Mouse (Mus musculus) layer of hippocampus, adult 2 months (tissue): ENCODE data around the gene Kif3b. TPM values are rescaled to one million over a fixed set of nuclear protein-coding genes. Genes with fewer than 3 reads are reported as not detected.

Experiments used
- DNase-seq, 2 experiments: peaks; one replicate each; pipeline ENCODE4 v3.0.0; 2022; ENCODE audit warnings: low spot score in 2 of 2
- H3K27ac ChIP-seq: fragments of 200-600 bp; 2 replicates; pipeline ENCODE4 v1.8.1; 2022
- H3K4me3 ChIP-seq: fragments of 200-600 bp; 2 replicates; pipeline ENCODE4 v1.8.1; 2022; ENCODE audit warnings: mild to moderate bottlenecking
- CTCF ChIP-seq: fragments of 200-600 bp; conservative IDR thresholded peaks from 2 replicates; pipeline ENCODE4 v1.8.1; 2022; ENCODE audit warnings: antibody characterized with exemption, mild to moderate bottlenecking, moderate library complexity
- total RNA-seq, 2 experiments: library from RNA; stranded (reverse); gene quantifications; 2 replicates each; pipeline ENCODE4 v1.2.3; 2021

The Kif3b gene
- total RNA-seq, 2 experiments from 2014 or later: 50.6 to 55.7 TPM

GRCm38 (mm10) chr2:153370871-153371270 is 79.7 kb downstream of the Kif3b start:
- no peak for TF ChIP-seq CTCF
- H3K27ac ChIP-seq: no peak overlapping the region
- DNase-seq: no peak
- no peak overlapping the region for H3K4me3 ChIP-seq

GRCm38 (mm10) chr2:153375380-153375779 is 84.2 kb downstream of the Kif3b start:
- no peak overlapping the region for H3K4me3 ChIP-seq
- no peak for TF ChIP-seq CTCF
- no peak overlapping the region for H3K27ac ChIP-seq
- no peak for DNase-seq

GRCm38 (mm10) chr2:153380479-153380878 is 89.3 kb downstream of the Kif3b start:
- H3K27ac ChIP-seq: no peak overlapping the region
- DNase-seq: no peak
- H3K4me3 ChIP-seq: no peak overlapping the region
- no peak for TF ChIP-seq CTCF

Other genes with a start within 250 kb of the Kif3b start
- gene Ccm2l, start 225.5 kb upstream of the Kif3b start, total RNA-seq: 1 to 10 TPM; 4.9 to 6.6 TPM
- gene Hck, start 182.9 kb upstream of the Kif3b start, total RNA-seq: 1 to 10 TPM; 1.9 to 2.2 TPM
- gene Tm9sf4, start 130.1 kb upstream of the Kif3b start, total RNA-seq: 100 to 1,000 TPM in 1 of 2 experiments, 10 to 100 TPM in 1; 96.8 to 101 TPM
- 10 to 100 TPM; 20.6 to 22.5 TPM for gene Tspyl3, start 66.0 kb upstream of the Kif3b start, total RNA-seq
- gene Plagl2, start 50.0 kb upstream of the Kif3b start, total RNA-seq: 1 to 10 TPM; 5.5 to 5.8 TPM
- 10 to 100 TPM; 16.6 to 19.4 TPM for gene Pofut1, start 49.9 kb upstream of the Kif3b start, total RNA-seq
- gene Asxl1, start 54.4 kb downstream of the Kif3b start, total RNA-seq: 10 to 100 TPM; 34.6 to 34.9 TPM
- not detected for gene 4930404H24Rik, start 201.4 kb downstream of the Kif3b start, total RNA-seq
- gene Nol4l, start 238.6 kb downstream of the Kif3b start, total RNA-seq: 10 to 100 TPM; 47.6 to 52.1 TPM